26 mouse cellular contexts compared by ENCODE assay signal in the genomic region with DNA sequence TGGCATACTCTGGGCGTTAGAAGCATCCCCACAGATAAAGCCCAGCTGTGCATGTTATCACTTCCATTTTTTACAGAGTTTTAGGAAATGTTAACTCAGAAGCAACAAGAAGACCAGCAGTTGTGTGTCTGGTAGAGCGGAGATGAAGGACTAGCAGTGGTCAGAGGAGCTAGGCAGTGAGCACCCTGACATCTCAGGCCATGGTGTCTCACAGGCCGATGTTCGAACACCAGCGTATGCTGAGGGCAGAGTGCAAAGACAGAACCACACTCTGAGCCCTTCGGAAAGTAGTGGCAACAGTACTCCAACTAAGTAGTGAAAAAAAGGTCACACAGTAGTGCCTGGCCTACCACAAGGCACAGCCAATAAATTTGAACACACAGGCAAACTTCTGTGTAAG. TPM values are rescaled to one million over a fixed set of nuclear protein-coding genes. Genes with fewer than 3 reads are reported as not detected.
A peak's percentile ranks its signal among the peaks of the same experiment; 100 is the strongest.
DNase-seq lines count a peak whose midpoint lies in the region; ATAC-seq and TF ChIP-seq lines count a peak whose summit lies in the region.
"Had no signal": no experiment of that assay in that cellular context is flagged by ENCODE, and none has a peak within 500 bp of the region (broad histone marks: within the 10 kb centered on the region; RNA-seq: fewer than 3 reads in every experiment).

No protein-coding gene starts in this region.

- no peak for DNase-seq in heart, adult 2 months
- DNase-seq in heart, postnatal 4 days, result no peak
- DNase-seq in heart, postnatal 0 days (ENCODE audit: low spot score), result no peak
- DNase-seq in heart, adult 18-20 months, result no peak
- peak; percentile 23 for DNase-seq in testis, postnatal 10 days (ENCODE audit: low spot score)
- DNase-seq in testis, postnatal 14 days (ENCODE audit: low spot score), result no peak
- DNase-seq in adrenal gland, postnatal 36 days, result no peak
- DNase-seq: adrenal gland, postnatal 14 days; cerebellum, adult 18-20 months; cerebellum, adult 9-11 months; cerebellum, postnatal 36 days; gastrocnemius, postnatal 10 days had no signal

- no peak for TF ChIP-seq CTCF in heart, adult 2 months (IDR thresholded peaks at IDR 0.05)
- TF ChIP-seq CTCF in heart, postnatal 0 days (IDR thresholded peaks at IDR 0.05; ENCODE audit: low read depth), result no peak

- no peak for ATAC-seq in heart, postnatal 0 days (ENCODE audit: insufficient read depth, low read depth)
- ATAC-seq: forebrain, embryonic 15.5 days; intestine, embryonic 16.5 days had no signal

- WGBS in heart, adult 2 months, result 84% methylated on average over 6 of the region's 6 CpGs
- 86% methylated on average over 6 of the region's 6 CpGs for WGBS in heart, postnatal 0 days

- peak overlapping the region; percentile 87 for H3K27ac ChIP-seq in heart, adult 2 months
- peak overlapping the region; percentile 39; the same call in 1 of the 2 replicates for H3K27ac ChIP-seq in heart, postnatal 0 days (ENCODE audit: low read depth)
- H3K27ac ChIP-seq: forebrain, embryonic 10.5 days; forebrain, embryonic 15.5 days; hindbrain, embryonic 10.5 days; hindbrain, embryonic 14.5 days had no signal

- H3K36me3 ChIP-seq in heart, adult 2 months (ENCODE audit: control insufficient read depth, insufficient read depth, low read length), result no peaks in the 10 kb centered on the region
- no peaks in the 10 kb centered on the region for H3K36me3 ChIP-seq in heart, postnatal 0 days (replicated peaks; ENCODE audit: control insufficient read depth, insufficient read depth, low read length)
- H3K36me3 ChIP-seq: forebrain, embryonic 10.5 days; forebrain, embryonic 15.5 days; hindbrain, embryonic 10.5 days had no signal

- peaks cover 2% of the 10 kb centered on the region; the same call in 1 of the 2 replicates for H3K4me1 ChIP-seq in heart, adult 2 months (ENCODE audit: control insufficient read depth, insufficient read depth, low read length)
- H3K4me1 ChIP-seq in heart, postnatal 0 days (ENCODE audit: control insufficient read depth, insufficient read depth), result peaks cover 14% of the 10 kb centered on the region; the same call in 1 of the 2 replicates

- H3K9me3 ChIP-seq in heart, postnatal 0 days (replicated peaks; ENCODE audit: control insufficient read depth, low read length), result no peaks in the 10 kb centered on the region
- H3K9me3 ChIP-seq: forebrain, embryonic 10.5 days; forebrain, embryonic 15.5 days; hindbrain, embryonic 10.5 days had no signal

- TF ChIP-seq EP300 in heart, adult 2 months (IDR thresholded peaks at IDR 0.05; ENCODE audit: insufficient read depth, low read depth, low read length), result no peak
- no peak for TF ChIP-seq EP300 in heart, postnatal 0 days (IDR thresholded peaks at IDR 0.05; ENCODE audit: low read depth)

- no peak overlapping the region for H3K4me3 ChIP-seq in heart, adult 2 months
- no peak overlapping the region for H3K4me3 ChIP-seq in heart, postnatal 0 days (ENCODE audit: low read depth, low read length)
- H3K4me3 ChIP-seq: erythroblast, embryonic 14.5 days; forebrain, embryonic 10.5 days; forebrain, embryonic 15.5 days; hindbrain, embryonic 10.5 days had no signal

- no peak overlapping the region for H3K9ac ChIP-seq in heart, adult 2 months (ENCODE audit: low read depth, low read length)
- H3K9ac ChIP-seq in heart, postnatal 0 days (replicated peaks; ENCODE audit: low read depth, low read length), result no peak overlapping the region
- H3K9ac ChIP-seq: forebrain, embryonic 15.5 days; hindbrain, embryonic 14.5 days had no signal

- TF ChIP-seq POLR2A in heart, adult 2 months (IDR thresholded peaks at IDR 0.05; ENCODE audit: insufficient read depth, low read depth, low read length), result no peak

- intact Hi-C loops in heart, adult 2 months (cut with DNase I), result loop anchor here (5.0 kb wide), 1 partner anchor 53 kb away; no protein-coding TSS in a partner anchor

- no peaks in the 10 kb centered on the region for H3K27me3 ChIP-seq in heart, adult 2 months (ENCODE audit: control insufficient read depth, insufficient read depth, low read length)
- H3K27me3 ChIP-seq in heart, postnatal 0 days (ENCODE audit: control insufficient read depth, insufficient read depth, low read length), result no peaks in the 10 kb centered on the region
- H3K27me3 ChIP-seq: forebrain, embryonic 15.5 days had no signal

- no peak overlapping the region for H3K4me2 ChIP-seq in heart, postnatal 0 days (ENCODE audit: low read depth, low read length)
- H3K4me2 ChIP-seq: forebrain, embryonic 15.5 days; hindbrain, embryonic 14.5 days had no signal

- no peaks in the 10 kb centered on the region for H3K79me2 ChIP-seq in heart, adult 2 months (replicated peaks; ENCODE audit: control insufficient read depth, insufficient read depth, low read length)

RNA-seq across cellular contexts. Expression of gene Actrt2, which starts 32.8 kb away (rescaled TPM):
- total RNA-seq in heart, adult 2 months (2021), result not detected
- 0.18 and 0.47 TPM in 2 replicates for polyA plus RNA-seq in heart, adult 2 months (2012; rRNA removed)
- total RNA-seq in heart, postnatal 4 days (2021), result not detected
- not detected in 2 replicates for total RNA-seq in heart, postnatal 0 days (2014; rRNA removed; ENCODE audit: low replicate concordance)
- not detected in 2 replicates for polyA plus RNA-seq in heart, postnatal 0 days (2015; fragmentation: Nextera tagmentation; extraction: Ambion mirVana)
- total RNA-seq in heart, adult 18-20 months (2021), result not detected
- not detected for total RNA-seq in adrenal gland, postnatal 36 days (2021)
- total RNA-seq: adrenal gland, adult 18-20 months; adrenal gland, postnatal 14 days; gastrocnemius, postnatal 10 days; gastrocnemius, postnatal 4 days; heart, adult 8-10 months; MEL had no signal
- polyA plus RNA-seq: C2C12; embryonic facial prominence, embryonic 14.5 days; erythroblast, embryonic 14.5 days; forebrain, embryonic 10.5 days; forebrain, embryonic 15.5 days; frontal cortex, adult 2 months; heart, embryonic 16.5 days; hindbrain, embryonic 10.5 days; hindbrain, embryonic 14.5 days; intestine, embryonic 16.5 days had no signal
